Mouse (Mus musculus): ENCODE results near the gene Tmc5. TPM values are rescaled to one million over a fixed set of nuclear protein-coding genes. Genes with fewer than 3 reads are reported as not detected.

The Tmc5 gene
- polyA plus RNA-seq, 2 experiments: 0.15 to 0.29 TPM

DNA sequence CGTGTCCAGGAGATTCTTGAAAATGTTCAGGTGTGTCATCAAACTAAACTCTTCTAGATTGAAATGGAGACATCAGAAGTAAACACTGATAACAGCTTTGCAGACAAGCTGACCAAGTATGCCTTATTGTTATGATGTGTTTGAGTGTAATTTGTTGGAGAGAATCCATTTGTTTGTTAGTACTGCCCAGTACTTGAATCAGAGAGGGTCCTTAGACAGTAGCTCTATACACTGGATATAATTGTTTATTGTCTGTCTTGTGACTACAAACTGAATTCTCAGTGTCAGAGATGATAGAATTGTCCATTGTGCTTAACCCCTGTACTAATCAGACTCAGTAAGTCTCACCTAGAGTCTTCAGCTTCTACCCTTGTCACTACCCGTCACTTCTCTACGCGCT lies 121.0 kb downstream of the Tmc5 start:
- Histone ChIP-seq H3K9ac (ENCODE audit: low read depth, low read length, severe bottlenecking) (no peak overlapping the region), H3K4me1 (ENCODE audit: control insufficient read depth, insufficient read depth, low read length) (peaks cover 6% of the 10 kb centered on the region), H3K36me3 (ENCODE audit: control insufficient read depth, insufficient read depth, low read length) (peaks cover 26% of the 10 kb centered on the region), H3K27ac (replicated peaks; ENCODE audit: low read depth, low read length) (no peak overlapping the region), H3K4me3 (replicated peaks; ENCODE audit: low read length) (no peak overlapping the region), H3K4me2 (replicated peaks; ENCODE audit: low read depth, low read length, severe bottlenecking) (no peak overlapping the region), H3K27me3 (ENCODE audit: control insufficient read depth, insufficient read depth, low read length) (no peaks in the 10 kb centered on the region), H3K9me3 (ENCODE audit: control insufficient read depth, low read length) (no peaks in the 10 kb centered on the region)
- DNase-seq (ENCODE audit: low spot score): no peak
- no peak for ATAC-seq (ENCODE audit: low FRiP score, low read depth)
- TF ChIP-seq POLR2A (IDR thresholded peaks at IDR 0.05; ENCODE audit: borderline replicate concordance, extremely low read depth, insufficient read depth, insufficient read length): no peak
- WGBS: 90% methylated on average over 4 of the region's 4 CpGs

DNA sequence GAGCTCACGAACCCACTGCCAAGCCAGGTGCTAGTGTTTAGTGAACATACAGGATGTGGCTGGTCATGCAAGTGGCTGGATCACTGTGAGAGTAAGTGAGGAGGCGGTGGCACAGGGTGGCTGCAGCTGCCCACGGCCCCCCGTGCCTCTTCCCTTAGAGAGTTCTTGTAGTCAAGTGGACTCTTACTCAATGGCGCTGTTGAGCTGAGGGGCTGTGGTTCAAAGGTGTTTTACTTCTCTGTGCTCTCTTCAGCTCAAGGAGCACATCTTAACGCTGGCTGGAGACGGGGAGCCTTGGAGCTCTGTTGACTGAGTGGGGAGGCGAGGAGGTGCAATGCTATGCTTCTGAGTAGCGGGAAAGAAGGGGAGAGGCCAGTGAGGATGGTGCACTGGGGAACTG lies 126.8 kb downstream of the Tmc5 start:
- ATAC-seq (ENCODE audit: low FRiP score, low read depth): no peak

More for the DNA sequence above, 126.8 kb downstream of the Tmc5 start:
- no peak for TF ChIP-seq POLR2A (IDR thresholded peaks at IDR 0.05; ENCODE audit: borderline replicate concordance, extremely low read depth, insufficient read depth, insufficient read length)
- Histone ChIP-seq H3K4me1 (ENCODE audit: control insufficient read depth, insufficient read depth, low read length) (no peaks in the 10 kb centered on the region), H3K4me3 (replicated peaks; ENCODE audit: low read length) (no peak overlapping the region), H3K36me3 (ENCODE audit: control insufficient read depth, insufficient read depth, low read length) (peaks cover 57% of the 10 kb centered on the region), H3K4me2 (replicated peaks; ENCODE audit: low read depth, low read length, severe bottlenecking) (no peak overlapping the region), H3K27me3 (ENCODE audit: control insufficient read depth, insufficient read depth, low read length) (no peaks in the 10 kb centered on the region), H3K27ac (replicated peaks; ENCODE audit: low read depth, low read length) (no peak overlapping the region), H3K9ac (ENCODE audit: low read depth, low read length, severe bottlenecking) (no peak overlapping the region), H3K9me3 (ENCODE audit: control insufficient read depth, low read length) (no peaks in the 10 kb centered on the region)
- WGBS: 92% methylated on average over 9 of the region's 9 CpGs
- no peak for DNase-seq (ENCODE audit: low spot score)

Other genes starting within 250 kb of the Tmc5 start
- gene Syt17, start 149.1 kb upstream of the Tmc5 start, polyA plus RNA-seq (2012; rRNA removed): 2.0 and 2.3 TPM in 2 replicates
- 1.6 and 1.7 TPM in 2 replicates for gene Syt17, start 149.1 kb upstream of the Tmc5 start, polyA plus RNA-seq (2014; fragmentation: Nextera tagmentation; extraction: Ambion mirVana)
- gene Itpripl2, start 105.3 kb upstream of the Tmc5 start, polyA plus RNA-seq (2012; rRNA removed): 18.1 and 20.7 TPM in 2 replicates
- gene Itpripl2, start 105.3 kb upstream of the Tmc5 start, polyA plus RNA-seq (2014; fragmentation: Nextera tagmentation; extraction: Ambion mirVana): 5.5 and 5.7 TPM in 2 replicates
- 53.0 and 60.3 TPM in 2 replicates for gene Coq7, start 63.9 kb upstream of the Tmc5 start, polyA plus RNA-seq (2012; rRNA removed)
- gene Coq7, start 63.9 kb upstream of the Tmc5 start, polyA plus RNA-seq (2014; fragmentation: Nextera tagmentation; extraction: Ambion mirVana): 90.5 and 97.4 TPM in 2 replicates
- 4.0 and 4.6 TPM in 2 replicates for gene Tmc7, start 12.6 kb upstream of the Tmc5 start, polyA plus RNA-seq (2012; rRNA removed)
- 4.4 and 4.5 TPM in 2 replicates for gene Tmc7, start 12.6 kb upstream of the Tmc5 start, polyA plus RNA-seq (2014; fragmentation: Nextera tagmentation; extraction: Ambion mirVana)
- gene Gde1, start 108.5 kb downstream of the Tmc5 start, polyA plus RNA-seq (2012; rRNA removed): 72.4 and 153 TPM in 2 replicates
- gene Gde1, start 108.5 kb downstream of the Tmc5 start, polyA plus RNA-seq (2014; fragmentation: Nextera tagmentation; extraction: Ambion mirVana): 81.3 and 89.9 TPM in 2 replicates
- gene Ccp110, start 115.3 kb downstream of the Tmc5 start, polyA plus RNA-seq (2012; rRNA removed): 39.0 and 42.6 TPM in 2 replicates
- 8.8 and 10.8 TPM in 2 replicates for gene Ccp110, start 115.3 kb downstream of the Tmc5 start, polyA plus RNA-seq (2014; fragmentation: Nextera tagmentation; extraction: Ambion mirVana)
- gene Vps35l, start 142.9 kb downstream of the Tmc5 start, polyA plus RNA-seq (2012; rRNA removed): 48.8 and 59.8 TPM in 2 replicates
- gene Vps35l, start 142.9 kb downstream of the Tmc5 start, polyA plus RNA-seq (2014; fragmentation: Nextera tagmentation; extraction: Ambion mirVana): 65.8 and 67.1 TPM in 2 replicates

All from limb, embryonic 14.5 days (tissue).